Mouse (Mus musculus) embryonic facial prominence, embryonic 14.5 days (tissue): ENCODE measurements at regions not wholly inside any gene's neighbourhood (a gene's known extent, or its start where the extent isn't known, plus 50 kb on each side); places are given as distances from the start of the nearest gene placed in this dataset.

Experiments
- ATAC-seq: fragments of 200-750 bp; cut with Nextera tagmentation; 2 replicates; pipeline ENCODE4 v1.8.0; 2017; ENCODE audit warnings: low read depth, moderate number of reproducible peaks, moderate TSS enrichment
- DNase-seq: peaks from one replicate; pipeline ENCODE4 v3.0.0-alpha.2; 2015; ENCODE audit warnings: low spot score
- H3K27ac ChIP-seq: fragments of 300-500 bp; sonication (generic); replicated peaks from 2 replicates; pipeline ENCODE4 v1.5.1; 2014; ENCODE audit warnings: low read depth, mild to moderate bottlenecking, low read length, moderate library complexity
- H3K27me3 ChIP-seq: fragments of 300-500 bp; sonication (generic); replicated peaks from 2 replicates; pipeline ENCODE4 v1.6.1; 2014; ENCODE audit warnings: low read length; ENCODE audit not compliant: control insufficient read depth, insufficient read depth
- H3K36me3 ChIP-seq: fragments of 300-500 bp; sonication (generic); 2 replicates; pipeline ENCODE4 v1.6.1; 2014; ENCODE audit warnings: low read length, mixed read lengths; ENCODE audit not compliant: control insufficient read depth, insufficient read depth
- H3K4me1 ChIP-seq: fragments of 300-500 bp; sonication (generic); 2 replicates; pipeline ENCODE4 v1.6.1; 2014; ENCODE audit warnings: antibody characterized with exemption, low read length; ENCODE audit not compliant: control insufficient read depth, insufficient read depth
- H3K4me2 ChIP-seq: fragments of 300-500 bp; sonication (generic); 2 replicates; pipeline ENCODE4 v1.6.1; 2014; ENCODE audit warnings: low read depth, mild to moderate bottlenecking, low read length, moderate library complexity, mixed read lengths
- H3K4me3 ChIP-seq: fragments of 300-500 bp; sonication (generic); 2 replicates; pipeline ENCODE4 v1.5.1; 2014; ENCODE audit warnings: low read depth, mild to moderate bottlenecking, low read length
- H3K9ac ChIP-seq: fragments of 300-500 bp; sonication (generic); 2 replicates; pipeline ENCODE4 v1.6.1; 2014; ENCODE audit warnings: low read depth, mild to moderate bottlenecking, low read length, moderate library complexity, mixed read lengths
- H3K9me3 ChIP-seq: fragments of 300-500 bp; sonication (generic); 2 replicates; pipeline ENCODE4 v1.6.1; 2016; ENCODE audit warnings: low read length; ENCODE audit not compliant: control insufficient read depth
- WGBS: fragments of 180-500 bp; shearing (Covaris S2); extraction: QIAGEN DNeasy Blood & Tissue Kit; methylation state at CpG from one replicate; pipeline ENCODE4 v1.1.7; 2014; 5-methylcytosine and 5-hydroxymethylcytosine counted together

DNA sequence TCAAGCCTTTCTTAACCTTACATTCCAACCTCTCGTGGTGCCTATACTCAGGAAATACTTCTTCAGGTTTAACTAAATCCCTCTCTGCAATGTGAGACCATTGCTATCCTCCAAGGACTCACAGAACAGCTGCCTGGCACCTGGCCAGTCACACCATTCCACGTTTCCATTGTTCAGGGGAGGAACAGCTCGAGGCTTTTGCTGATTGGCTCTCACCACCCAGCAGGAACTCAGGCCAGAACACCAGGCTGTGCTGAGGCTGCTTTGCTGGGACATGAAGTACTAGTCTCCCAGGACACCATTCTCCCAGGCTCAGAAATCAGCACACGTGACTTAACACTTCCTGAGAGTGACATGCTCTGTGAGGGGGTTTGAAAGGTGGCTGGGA lies 357.6 kb downstream of the Sorl1 start:
- ATAC-seq (peak; percentile 95), DNase-seq (peak; percentile 96)
- no peaks in the 10 kb centered on the region for H3K9me3 ChIP-seq
- H3K27ac ChIP-seq, result peak overlapping the region; percentile 86
- H3K4me1 ChIP-seq, result peaks cover 21% of the 10 kb centered on the region
- no peaks in the 10 kb centered on the region for H3K27me3 ChIP-seq
- H3K9ac ChIP-seq, result no peak overlapping the region
- H3K4me3 ChIP-seq, result no peak overlapping the region
- whole genome bisulfite sequencing, result 6% methylated on average over 4 of the region's 4 CpGs
- H3K36me3 ChIP-seq, result no peaks in the 10 kb centered on the region
- no peak overlapping the region for H3K4me2 ChIP-seq

DNA sequence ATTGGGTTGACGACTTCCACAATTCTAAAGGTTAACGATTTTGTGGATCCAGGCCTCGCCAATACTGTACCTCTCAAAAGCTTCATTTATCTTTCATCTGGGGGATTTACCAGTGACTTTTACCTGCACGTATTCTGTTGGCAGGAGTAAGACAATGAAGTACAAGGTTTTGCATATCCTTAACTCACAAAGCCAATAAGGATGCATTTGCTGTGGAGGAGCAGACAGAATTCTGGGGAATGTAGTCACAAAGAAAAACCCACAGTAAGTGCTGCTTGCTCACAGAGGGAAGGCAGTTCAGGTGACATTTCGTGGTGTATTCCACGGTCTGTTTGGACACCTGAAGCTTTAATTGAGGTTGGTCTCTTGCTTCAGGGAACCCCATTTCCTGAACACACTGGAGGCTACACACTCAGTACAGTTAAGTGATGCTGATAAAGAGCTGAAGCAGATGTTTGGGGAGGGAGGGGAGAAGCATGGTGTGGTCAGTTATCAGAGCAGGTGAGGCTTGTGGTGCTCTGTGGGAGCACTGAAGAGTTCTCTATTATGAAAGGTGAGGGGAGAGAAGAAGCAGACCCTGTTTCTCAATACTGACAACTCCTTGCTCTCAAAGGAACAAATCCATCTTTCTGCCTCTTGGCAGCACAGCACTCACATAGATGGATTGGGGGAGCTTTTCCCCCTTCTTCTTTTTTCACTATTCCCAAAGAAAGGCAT lies 358.1 kb downstream of the Sorl1 start:
- Histone ChIP-seq H3K27me3 (no peaks in the 10 kb centered on the region), H3K9ac (no peak overlapping the region), H3K4me2 (no peak overlapping the region), H3K27ac (peak overlapping the region; percentile 86), H3K4me1 (peaks cover 21% of the 10 kb centered on the region), H3K36me3 (no peaks in the 10 kb centered on the region), H3K4me3 (no peak overlapping the region), H3K9me3 (no peaks in the 10 kb centered on the region)
- DNase-seq (no peak), ATAC-seq (peak; percentile 3; the same call in 1 of the 2 replicates)
- WGBS, result 54% methylated on average over 6 of the region's 6 CpGs

DNA sequence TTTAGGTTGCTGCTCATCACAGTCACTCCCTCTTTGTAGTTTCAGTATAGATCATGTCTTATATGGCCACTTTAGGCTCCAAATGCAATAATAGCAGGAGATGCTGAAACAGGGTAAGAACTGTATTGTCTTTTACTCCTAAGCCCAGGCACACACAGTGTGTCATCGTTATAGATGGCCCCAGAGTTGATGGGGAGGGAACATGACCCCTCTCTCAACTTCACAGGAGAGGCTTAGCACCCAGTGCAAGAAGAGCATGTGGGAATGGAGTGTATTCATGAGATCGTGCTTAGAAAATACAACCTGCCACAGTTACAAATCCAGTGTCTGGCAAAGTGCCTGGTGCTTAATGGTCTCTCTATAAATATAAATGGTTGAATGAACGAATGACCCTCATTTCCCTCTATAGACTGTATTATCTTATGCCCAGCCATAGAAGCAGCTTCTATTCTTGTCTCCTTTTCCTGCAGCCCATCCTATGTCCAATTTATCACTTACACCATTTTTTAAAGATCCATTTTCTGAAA lies 363.0 kb downstream of the Sorl1 start:
- WGBS, result 68% methylated on average over 3 of the region's 3 CpGs
- Histone ChIP-seq H3K27me3 (no peaks in the 10 kb centered on the region), H3K9ac (no peak overlapping the region), H3K4me1 (peaks cover 10% of the 10 kb centered on the region), H3K36me3 (no peaks in the 10 kb centered on the region), H3K4me2 (no peak overlapping the region), H3K27ac (no peak overlapping the region), H3K4me3 (no peak overlapping the region), H3K9me3 (no peaks in the 10 kb centered on the region)
- ATAC-seq (no peak), DNase-seq (peak; percentile 56)

DNA sequence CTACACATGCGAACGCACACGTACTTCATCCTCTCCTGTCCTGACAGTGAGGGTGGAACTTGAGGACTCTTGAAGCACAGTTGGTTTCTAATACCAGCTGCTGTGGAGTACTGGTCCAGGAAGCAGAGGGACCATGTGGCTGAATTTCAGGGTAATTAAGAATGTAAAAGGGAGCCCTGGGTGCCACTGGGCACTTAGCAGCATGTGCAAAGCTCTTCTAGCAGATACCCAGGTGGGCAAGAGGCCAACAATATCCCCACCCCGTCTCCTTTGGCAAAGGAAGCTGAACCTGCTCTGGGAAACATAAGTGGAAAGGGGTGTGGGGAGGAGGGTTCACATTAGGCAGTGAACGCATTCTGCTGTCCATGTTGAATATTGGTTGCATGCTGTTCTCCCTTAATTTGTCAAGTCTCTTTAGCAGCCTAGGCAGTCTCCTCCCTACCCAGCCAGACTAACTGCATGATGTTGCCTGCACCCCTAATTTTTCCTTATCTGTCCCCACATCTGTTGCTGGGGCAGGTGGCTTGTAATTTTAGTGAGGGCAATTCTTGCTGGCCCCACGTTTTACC lies 369.6 kb downstream of the Sorl1 start:
- Histone ChIP-seq H3K4me2 (no peak overlapping the region), H3K27ac (no peak overlapping the region), H3K4me3 (no peak overlapping the region), H3K4me1 (peaks cover 8% of the 10 kb centered on the region), H3K36me3 (no peaks in the 10 kb centered on the region), H3K9me3 (no peaks in the 10 kb centered on the region), H3K9ac (no peak overlapping the region), H3K27me3 (no peaks in the 10 kb centered on the region)
- DNase-seq, result peak; percentile 70
- WGBS, result 52% methylated on average over 6 of the region's 6 CpGs
- peak; percentile 41; the same call in 1 of the 2 replicates for ATAC-seq

DNA sequence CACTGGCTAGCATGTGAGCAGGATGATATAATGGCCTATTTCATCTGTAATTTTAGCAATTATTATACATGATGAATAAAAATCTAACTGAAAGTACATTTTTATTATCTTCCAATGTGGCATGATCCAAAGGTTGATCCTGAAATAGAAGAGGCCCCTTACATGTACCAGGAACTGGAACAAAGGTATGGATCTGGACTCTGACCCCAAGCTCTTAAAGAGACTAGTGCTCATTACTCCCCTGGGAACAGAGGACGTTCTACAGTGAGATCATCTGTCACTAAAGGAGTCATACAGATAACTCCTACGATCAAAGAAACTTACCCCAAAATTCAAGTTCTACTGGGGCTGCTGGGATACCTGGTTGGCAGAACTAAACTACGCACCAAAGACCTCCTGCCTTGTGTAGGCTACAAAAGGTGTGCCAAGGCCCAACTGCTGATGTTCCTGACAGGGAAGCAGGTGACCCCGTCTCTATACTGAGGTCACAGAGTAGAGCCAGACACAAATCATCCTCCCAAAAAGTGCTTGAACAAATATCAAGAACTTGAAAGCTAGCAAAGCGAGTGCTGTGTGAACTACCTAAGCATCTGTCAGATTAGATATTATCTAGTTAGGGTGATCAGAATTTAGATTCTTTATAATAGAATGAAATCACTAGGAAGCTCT lies 378.0 kb downstream of the Sorl1 start:
- Histone ChIP-seq H3K9me3 (no peaks in the 10 kb centered on the region), H3K36me3 (no peaks in the 10 kb centered on the region), H3K9ac (no peak overlapping the region), H3K27me3 (no peaks in the 10 kb centered on the region), H3K4me3 (no peak overlapping the region), H3K4me1 (no peaks in the 10 kb centered on the region), H3K4me2 (no peak overlapping the region), H3K27ac (no peak overlapping the region)
- ATAC-seq (no peak), DNase-seq (no peak)
- WGBS, result 89% methylated on average over 5 of the region's 5 CpGs

DNA sequence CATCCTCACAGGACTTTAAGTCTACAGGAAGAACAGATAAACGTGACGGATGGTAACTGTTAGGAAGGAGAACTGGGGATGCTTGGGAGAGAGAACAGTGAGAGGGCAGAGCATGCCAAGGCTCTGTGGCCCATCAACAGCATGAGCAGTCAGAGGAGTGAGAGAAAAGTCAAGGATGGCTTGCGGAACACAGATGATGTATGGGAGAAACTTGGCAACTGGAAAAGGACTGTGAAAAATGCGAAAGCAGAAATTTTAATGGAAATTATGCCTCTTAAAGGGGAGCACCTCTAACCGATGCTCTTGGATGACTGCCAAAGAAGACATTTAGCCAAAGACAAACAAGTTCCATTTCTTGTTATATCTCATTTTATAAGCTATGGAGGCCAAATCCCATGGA lies 382.6 kb downstream of the Sorl1 start:
- 48% methylated on average over 5 of the region's 5 CpGs for WGBS
- ATAC-seq, result no peak

DNA sequence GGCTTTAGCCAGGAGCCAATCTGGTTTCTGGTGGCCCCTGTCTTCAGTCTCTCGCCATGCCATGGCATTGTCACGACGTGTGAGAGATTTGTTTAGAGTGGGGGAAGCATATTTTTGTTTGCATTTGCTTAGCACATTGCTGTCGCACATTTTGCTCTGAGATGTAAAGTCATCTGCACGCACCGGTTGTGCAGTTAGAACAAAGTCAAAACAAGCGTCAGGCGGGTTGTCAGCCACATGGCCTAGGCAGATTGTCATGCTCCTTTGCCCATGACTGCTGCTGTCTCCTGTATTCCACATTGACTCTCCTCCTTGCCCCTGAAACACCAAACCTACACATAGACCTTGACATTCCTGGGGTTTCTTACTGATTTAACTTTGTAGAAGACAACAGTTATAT lies 383.6 kb downstream of the Sorl1 start:
- 88% methylated on average over 8 of the region's 8 CpGs for WGBS
- Histone ChIP-seq H3K4me1 (peaks cover 14% of the 10 kb centered on the region; the same call in 1 of the 2 replicates), H3K4me3 (no peak overlapping the region), H3K9ac (no peak overlapping the region), H3K4me2 (no peak overlapping the region), H3K27me3 (no peaks in the 10 kb centered on the region), H3K27ac (no peak overlapping the region), H3K36me3 (no peaks in the 10 kb centered on the region), H3K9me3 (no peaks in the 10 kb centered on the region)
- no peak for ATAC-seq
- no peak for DNase-seq

More for the DNA sequence above, 382.6 kb downstream of the Sorl1 start:
- H3K4me2 ChIP-seq, result no peak overlapping the region
- peak; percentile 83 for DNase-seq
- H3K36me3 ChIP-seq, result no peaks in the 10 kb centered on the region
- H3K27me3 ChIP-seq, result no peaks in the 10 kb centered on the region
- peaks cover 13% of the 10 kb centered on the region; the same call in 1 of the 2 replicates for H3K4me1 ChIP-seq
- no peak overlapping the region for H3K9ac ChIP-seq
- peak overlapping the region; percentile 4; the same call in 1 of the 2 replicates for H3K27ac ChIP-seq
- H3K4me3 ChIP-seq, result no peak overlapping the region
- H3K9me3 ChIP-seq, result no peaks in the 10 kb centered on the region

DNA sequence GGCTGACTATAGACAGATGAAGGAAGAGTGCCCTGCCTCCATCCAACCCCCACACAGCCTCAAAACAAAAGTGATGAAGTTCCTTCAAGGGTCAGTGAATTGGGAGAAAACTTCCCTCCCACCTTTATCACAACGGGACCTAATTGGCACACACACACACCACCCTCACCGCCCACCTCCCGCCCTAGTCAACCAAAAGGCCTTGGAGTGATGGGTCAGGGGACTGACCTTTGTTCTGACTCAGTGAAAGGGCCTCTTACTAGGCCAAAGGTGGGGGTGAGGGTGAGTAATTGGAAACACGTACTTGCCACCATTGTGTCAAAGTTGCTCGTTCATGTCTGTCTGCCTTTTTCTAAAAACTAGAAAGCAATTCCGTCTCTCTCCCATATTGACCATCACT lies 386.4 kb downstream of the Sorl1 start:
- Histone ChIP-seq H3K4me2 (no peak overlapping the region), H3K9ac (no peak overlapping the region), H3K27me3 (no peaks in the 10 kb centered on the region), H3K4me1 (peaks cover 18% of the 10 kb centered on the region), H3K4me3 (no peak overlapping the region), H3K27ac (peak overlapping the region; percentile 94; the same call in 1 of the 2 replicates), H3K36me3 (no peaks in the 10 kb centered on the region), H3K9me3 (no peaks in the 10 kb centered on the region)
- WGBS, result 69% methylated on average over 6 of the region's 6 CpGs
- no peak for ATAC-seq
- DNase-seq, result no peak
